Mouse (Mus musculus) cerebellum, adult 11-12 months (tissue): ENCODE measurements around the gene Plekhh2.
"Not testable (repeated sequence)": the region's sequence is repeated elsewhere in the genome, so short reads cannot be mapped to it uniquely, and the experiment has no call there.

Experiments
- DNase-seq: peaks from one replicate; pipeline ENCODE4 v3.0.0; 2022

Gene Plekhh2

DNA sequence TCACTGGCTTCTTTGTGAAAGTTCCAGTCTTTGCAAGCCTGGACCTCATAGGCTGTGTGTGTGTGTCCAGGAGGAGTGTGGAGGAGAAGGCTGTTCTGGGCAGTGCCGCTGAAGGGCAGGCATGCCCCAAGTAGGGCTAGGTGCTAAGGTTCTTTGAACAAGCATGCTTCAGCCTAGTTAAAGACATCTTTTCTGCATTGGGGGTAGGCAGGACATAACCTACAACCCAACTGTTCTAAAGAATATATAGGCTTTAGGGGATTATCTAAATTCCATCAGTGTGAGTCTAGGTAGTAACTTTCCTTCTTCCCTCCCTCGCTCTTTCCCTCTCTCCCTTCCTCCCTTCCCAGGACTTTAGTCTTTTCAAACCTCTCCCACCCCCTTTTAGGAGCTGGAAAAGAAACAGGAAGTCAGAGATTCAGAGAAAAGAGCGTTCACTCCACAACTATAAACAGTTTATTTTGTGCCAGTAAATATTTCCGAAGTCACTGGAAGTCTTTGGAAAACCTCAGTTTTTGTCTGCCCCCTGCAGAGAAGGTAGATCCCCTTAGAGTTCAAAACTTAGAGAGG is 906 bp downstream of the Plekhh2 start:
- DNase-seq: no peak

DNA sequence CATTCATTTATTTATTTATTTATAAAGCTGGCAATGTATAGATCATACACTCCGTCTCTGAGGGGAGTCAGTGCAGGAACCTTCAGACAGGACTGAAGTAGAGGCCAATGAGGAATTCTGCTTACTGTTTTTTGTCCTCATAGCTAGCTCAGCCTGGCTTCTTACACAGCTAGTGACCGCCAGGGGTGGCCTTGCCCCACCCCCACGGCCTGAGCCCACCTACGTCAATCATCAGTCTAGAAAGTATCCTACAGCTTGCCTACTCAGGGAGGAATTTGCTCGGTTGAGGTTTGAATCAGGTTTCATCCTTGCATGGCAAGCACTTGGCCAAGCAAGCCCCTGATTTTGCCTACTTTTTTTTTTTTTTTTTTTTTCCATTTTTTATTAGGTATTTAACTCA is 4.2 kb downstream of the Plekhh2 start:
- DNase-seq: no peak

DNA sequence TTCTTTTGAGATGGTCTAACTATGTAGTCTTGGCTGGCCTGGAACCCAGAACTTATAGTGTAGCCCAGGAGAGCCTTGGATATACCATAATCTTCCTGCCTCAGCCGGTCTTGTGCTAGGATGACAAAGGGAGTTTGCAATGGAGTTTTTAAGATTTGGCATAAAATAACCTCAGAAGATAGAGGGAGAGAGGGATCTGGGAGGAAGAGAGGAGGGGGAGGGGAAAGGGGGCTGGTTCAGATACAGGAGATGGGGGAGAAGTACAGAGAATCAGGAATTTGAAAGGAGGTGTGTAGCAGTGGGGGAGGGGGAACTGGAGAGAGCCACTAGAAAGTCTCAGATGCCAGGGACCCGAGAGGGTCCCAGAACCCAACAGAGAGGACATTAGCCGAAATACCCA is 7.7 kb downstream of the Plekhh2 start:
- DNase-seq: no peak

DNA sequence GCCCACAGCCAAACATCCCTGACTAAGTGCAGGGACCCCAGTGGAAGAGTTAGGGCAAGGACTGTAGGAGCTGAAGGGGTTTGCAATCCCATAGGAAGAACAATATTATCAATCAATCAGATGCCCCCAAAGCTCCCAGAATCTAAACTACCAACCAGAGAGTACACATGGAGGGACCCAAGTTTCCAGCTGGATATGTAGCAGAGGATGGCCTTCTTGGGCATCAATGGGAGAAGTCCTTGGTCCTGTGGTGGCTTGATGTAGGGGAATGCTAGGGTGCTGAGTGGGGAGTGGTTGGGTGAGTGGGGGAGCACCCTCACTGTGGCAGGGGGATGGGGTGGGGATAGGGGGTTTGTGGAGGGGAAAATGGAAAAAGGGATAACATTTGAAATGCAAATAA is 8.4 kb downstream of the Plekhh2 start:
- DNase-seq: no peak

DNA sequence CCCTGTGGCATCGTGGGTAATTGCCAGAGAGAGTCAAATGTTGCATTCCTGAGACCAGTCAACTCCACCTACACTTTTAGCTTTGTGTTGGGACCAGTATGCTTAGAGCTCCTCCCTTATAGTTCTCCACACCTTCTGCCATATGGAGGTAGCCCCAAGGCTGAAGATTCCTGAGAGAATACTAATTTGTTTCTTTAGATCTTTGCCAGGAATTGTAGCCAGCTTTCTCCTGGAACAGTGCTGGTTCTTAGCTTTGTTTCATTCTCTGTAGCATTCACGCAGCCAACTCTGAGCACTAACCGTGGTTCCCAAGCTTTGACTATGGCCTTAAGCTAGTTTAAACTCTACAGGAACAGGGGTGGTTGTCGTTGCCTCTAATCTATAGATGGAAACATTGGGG is 17.7 kb downstream of the Plekhh2 start:
- DNase-seq: no peak

DNA sequence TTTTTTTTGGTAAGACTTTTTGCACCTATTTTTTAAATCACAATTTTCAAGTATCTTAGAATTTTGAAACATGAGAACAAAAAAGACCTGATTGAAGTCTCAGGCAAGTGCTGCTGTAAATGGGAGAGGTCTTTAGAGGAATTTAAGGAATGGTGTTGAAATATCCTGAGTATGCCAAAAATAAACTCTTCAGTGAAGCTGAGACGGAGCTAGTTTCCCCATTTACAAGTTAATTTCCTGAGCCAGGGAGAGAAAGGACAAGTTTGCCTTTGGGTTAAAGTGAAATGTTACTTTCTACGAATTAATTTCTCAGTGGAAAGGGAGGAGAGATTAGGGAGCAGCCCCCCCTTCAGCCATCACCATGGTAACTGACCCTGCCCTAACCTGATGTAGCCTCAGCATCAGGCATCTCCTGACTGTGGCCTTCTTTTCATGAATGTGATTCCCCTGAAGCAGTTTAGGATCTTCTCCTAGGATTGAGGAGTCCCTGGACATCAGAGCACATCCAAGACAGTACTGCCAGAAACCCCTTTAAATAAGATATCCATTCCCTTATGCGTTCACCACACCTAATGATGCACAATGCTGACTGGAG is 18.6 kb downstream of the Plekhh2 start:
- DNase-seq: no peak

DNA sequence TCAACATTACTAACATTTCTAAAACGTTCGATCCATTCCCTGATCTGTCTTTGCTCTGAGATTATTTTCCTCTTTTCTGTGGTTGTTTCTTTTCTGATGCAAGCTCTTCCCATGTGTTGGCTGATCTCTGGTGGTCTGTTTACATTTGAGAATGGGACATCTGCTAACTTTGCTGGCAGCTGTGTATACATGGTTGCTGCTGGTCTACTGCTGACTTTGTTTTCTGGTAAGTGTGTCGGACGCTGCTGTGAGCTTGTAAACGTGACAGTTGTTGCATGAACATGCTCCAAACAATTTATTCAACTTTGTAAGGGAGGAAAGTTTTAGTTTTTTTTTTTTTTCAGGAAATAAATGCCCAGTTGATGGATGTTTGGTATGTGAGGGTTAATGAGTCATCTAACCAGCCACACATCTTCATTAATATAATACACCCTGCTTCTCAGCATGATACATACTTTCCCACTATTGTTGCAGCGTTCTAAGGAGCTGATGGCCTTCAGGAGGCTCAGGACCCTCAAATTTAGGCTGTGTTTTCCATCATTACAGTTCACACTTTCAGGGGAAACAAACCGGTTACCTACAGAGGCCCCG is 21.3 kb downstream of the Plekhh2 start:
- DNase-seq: no peak

DNA sequence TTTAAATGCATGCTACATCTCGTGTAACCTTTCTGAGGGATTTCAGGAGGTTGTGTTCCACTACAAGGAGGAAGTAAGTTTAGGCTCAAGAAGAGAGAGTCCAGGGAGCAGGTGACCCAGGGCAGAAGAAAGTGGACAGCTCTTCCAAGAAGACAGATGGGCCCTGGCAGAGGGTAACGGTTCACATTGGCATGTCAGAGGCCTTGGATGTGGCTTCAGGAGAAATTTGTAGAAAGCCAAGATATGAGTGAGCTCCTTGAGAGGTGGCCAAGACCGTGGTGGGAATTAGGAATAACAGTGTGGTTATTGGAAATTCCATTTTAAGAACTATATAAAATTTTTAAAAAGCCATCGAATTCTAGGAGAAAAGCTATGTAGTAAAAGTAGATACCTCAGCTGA is 22.1 kb downstream of the Plekhh2 start:
- no peak for DNase-seq

DNA sequence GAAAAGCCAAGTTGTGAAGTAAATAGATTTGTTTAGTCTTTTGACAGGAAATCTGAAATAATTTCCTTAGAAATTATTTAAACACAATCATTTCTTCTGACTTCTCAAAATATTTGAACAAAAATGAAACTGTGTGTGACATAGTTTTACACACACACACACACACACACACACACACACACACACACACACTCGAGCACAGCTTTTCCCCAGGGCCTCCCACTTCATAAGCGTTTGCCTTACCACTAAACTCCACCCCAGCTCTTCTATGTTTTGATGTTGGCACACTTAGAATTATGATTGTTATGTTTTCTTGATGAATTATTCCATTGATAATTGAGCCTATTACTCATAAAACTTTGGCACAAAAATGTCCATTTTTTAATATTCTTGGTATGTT is 22.9 kb downstream of the Plekhh2 start:
- no peak for DNase-seq

DNA sequence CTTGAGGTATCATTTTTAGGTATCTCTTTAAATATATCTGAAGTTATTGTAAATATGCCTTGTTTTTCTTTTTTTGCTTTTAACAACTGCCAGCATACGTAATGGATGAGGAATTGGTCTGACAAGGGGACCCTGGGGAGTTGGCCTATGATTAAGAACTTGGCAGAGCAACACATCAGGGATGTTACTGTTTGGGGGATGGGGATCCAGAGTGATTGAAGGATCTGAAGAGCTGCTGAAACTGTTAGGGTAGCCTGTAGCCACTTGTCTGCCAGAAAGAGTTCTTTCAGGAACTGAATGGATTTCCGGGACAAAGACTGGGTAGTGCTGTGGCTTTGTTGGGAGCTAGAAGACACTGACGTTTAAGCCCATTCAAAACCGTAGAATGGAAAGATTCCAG is 23.5 kb downstream of the Plekhh2 start:
- no peak for DNase-seq

DNA sequence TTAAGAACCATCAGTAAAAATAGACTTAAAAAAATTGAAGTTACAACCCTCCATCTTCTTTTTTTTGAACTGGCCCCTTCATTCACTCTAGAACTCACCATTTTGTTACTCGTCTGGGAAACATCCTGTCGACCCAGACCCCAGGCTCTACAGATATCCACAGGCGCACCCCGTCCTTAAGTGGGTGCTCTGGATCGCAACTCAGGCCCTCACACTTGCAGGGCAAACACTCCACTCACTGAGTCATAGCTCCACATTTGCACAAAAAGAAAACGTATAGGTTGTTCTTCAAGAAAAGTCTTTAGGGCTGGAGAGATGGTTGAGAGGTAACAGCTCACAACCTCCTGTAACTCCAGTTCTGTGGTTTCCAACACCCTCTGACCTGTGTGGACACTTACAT is 25.6 kb downstream of the Plekhh2 start:
- no peak for DNase-seq

DNA sequence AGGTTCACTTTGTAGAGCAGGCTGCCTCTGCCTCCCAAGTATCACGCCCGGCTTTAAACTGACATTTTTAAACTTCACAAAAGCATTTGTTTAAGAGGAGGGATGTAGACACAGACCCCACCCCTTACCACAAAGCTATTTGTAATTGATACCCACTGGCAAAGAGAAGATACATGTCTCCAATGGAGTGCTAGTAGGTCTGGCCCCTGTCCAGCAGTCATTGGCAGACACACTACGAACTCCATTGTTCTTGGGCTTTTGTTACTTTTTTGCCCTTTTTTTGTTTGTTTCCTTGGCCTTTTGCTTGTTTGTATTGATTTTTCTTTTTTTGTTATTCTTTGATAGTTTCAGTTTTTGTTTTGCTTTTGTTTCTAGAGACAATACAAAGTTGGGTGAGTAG is 26.3 kb downstream of the Plekhh2 start:
- DNase-seq: no peak

DNA sequence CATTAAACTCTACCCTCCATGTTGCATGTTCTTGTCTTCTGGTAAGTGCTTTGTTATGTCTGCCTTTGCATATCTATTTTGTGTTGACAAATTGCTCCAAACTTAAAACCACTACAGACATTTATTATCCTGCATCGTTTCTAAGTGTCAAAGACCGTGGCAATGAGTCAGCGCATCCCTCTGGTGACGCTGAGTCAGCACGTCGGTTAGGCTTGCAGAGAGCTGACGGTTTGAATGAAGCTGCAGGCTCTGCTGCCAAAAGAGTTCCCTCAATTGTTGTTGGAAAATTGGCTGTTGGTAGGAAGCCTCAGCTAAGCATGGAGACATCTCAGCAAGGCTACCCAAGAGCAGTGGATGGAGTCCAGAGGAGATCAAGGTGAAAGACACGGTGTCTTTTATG is 28.9 kb downstream of the Plekhh2 start:
- no peak for DNase-seq

DNA sequence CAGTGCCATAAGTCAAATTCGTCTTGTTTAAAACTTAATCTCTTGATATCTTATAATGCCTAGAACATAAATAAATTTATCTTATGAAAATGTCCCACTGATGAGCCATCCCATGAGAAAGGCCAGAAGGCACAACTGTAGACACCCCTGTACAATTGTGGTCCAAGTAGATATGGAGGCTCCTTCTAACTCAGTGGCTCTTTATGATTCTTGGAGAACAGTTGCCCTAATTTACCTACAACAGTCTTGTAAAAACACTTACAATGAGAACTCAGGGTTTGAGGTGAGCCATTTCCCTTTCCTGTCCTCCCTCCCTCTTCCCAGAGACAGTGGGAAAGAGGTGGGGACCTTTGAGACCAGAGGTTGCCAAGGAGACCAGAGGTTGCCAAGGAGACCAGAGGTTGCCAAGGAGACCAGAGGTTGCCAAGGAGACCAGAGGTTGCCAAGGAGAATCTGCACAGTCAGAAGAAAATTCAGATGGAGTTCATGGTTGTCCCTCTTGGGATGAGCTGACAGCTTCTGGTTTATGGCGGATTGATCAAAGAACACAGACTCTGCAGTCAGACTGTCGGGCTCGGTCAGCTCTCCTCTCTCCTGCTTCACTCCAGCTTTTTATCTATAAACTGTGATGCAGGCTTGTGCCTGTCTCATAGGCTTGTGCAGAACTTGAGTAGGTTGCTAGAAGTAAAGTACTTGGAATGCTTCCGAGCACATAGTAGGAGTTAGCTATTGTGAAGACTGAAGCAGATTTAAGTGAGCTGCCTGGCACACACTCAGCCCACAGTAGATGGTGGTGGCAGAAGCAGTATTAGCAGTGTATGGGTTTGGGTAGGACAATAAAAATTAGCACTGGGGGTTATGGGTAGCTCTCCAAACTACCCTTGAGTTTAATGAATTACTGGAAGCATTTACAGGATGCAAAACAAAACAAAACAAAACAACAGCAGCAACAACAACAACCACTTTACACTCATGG is 39.5 kb downstream of the Plekhh2 start:
- no peak for DNase-seq

DNA sequence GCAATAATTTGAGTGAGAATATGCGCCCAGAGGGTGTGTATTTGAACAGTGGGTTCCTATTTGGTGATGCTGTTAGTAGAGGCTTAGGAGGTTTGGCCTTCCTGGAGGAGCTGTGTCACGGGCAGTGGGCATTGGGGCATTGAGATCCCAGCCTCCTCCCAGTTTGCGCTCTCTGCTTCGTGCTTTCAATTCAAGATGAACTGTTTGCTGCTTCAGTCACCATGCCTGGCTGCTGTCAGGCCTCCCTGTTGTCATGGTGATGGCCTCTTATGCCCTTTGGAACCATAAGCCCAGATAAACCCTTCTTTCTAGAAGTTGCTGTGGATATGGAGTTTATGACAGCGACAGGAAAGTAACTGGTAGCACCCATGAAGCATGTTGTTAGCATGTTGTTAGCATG is 40.5 kb downstream of the Plekhh2 start:
- no peak for DNase-seq

DNA sequence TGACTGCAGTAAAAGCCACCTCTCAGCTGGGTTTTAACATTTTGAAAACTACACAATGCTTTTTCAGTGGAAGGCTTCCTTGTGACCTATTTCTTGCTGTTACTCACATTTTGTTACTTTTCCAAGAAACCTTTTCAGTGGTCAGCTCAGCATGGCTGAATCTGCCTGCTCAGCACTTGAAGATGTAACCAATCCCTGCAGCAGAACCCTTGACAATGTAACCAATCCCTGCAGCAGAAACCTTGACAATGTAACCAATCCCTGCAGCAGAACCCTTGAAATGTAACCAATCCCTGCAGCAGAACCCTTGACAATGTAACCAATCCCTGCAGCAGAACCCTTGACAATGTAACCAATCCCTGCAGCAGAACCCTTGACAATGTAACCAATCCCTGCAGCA is 52.6 kb downstream of the Plekhh2 start:
- DNase-seq: not testable (repeated sequence)

DNA sequence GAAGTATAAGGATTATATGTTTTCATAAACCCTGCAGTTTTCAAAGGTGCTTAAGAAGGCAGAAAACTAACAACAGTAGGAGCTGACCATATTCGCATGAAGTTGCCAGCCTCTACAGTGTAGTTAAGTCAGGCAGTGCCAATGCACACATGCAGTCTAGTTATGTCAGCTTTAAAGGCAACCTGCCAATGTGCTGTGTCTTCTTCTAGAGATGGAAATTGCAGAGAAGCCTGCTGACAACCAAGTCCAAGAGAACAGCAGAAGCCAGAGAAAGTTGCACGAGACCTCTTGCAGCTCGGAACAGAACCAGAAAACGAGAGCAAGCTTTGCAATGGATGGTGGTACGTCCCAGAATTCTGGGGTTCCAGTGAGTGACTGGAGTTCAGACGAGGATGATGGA is 54.1 kb downstream of the Plekhh2 start:
- no peak for DNase-seq

DNA sequence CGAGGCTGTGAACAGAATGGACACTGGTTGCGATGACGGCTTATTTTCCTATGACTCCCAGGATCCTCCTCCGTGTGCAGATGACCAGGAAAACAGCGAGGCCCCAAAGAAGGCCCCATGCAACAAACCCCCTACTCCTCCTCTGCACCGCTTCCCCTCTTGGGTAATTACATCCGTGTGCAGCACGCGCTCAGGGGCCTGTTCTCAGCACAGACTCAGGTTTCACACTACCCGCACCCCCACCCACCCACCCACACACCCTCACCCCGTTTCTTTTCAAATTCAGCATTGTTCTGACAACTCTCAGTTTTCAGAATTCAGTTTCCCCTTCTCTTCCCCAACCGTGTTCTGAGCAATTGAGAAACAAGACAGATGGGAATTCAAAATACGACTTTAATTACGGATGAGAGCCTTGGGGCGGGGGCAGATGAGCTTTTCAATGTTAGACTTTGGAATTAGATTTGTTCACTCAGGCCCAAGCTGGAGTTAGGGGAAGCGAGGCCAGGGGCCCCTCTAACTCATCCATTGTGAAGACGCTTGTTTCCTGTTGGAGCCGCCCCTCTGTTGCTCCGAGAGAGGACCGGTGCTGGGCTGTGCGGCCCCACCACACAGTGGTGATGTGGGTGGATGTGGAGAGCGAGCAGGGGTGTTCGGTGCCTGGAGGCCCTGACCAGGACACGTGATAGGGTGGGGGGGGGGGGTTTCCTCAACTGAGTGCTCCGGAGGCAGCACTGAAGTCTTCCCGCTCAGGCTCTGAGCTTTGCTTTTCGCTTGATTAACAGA is 55.3 kb downstream of the Plekhh2 start:
- DNase-seq: no peak

DNA sequence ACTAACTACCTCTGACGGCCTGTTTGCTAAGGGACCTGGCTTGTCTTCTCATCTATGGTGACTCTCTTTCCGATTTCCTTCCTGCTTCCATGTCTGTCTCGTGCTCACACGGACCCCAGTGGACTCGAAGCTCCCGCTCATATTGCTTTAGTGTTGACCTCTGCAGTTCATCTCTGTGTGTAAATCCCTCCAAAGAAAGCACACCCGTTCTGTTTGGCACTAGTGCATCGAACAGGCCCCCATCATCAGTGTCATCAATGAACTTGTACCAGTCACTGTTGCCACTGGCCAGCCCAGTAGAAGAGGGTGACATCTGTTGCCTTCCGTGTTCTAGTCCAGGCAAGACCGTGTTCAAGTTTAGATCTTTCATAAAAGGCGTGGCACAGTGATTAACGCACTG is 57.1 kb downstream of the Plekhh2 start:
- no peak for DNase-seq

DNA sequence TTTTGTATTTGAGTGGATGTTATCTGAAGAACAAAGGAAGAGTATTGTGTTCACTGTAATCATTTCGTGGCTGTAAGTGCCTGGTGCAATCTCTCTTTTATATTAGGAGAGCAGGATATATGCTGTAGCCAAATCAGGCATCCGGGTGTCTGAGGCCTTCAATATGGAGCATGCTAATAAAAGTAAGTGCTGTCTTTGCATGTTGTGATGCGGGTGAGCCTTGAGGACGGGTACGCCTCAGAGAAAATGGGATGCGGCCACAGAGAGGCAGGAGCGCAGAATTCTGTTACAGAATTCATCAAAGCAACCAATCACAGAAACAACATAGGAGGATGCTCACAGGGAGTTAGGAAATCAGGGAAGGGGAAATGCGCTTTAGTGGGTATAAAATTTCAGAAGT is 58.1 kb downstream of the Plekhh2 start:
- DNase-seq: no peak

DNA sequence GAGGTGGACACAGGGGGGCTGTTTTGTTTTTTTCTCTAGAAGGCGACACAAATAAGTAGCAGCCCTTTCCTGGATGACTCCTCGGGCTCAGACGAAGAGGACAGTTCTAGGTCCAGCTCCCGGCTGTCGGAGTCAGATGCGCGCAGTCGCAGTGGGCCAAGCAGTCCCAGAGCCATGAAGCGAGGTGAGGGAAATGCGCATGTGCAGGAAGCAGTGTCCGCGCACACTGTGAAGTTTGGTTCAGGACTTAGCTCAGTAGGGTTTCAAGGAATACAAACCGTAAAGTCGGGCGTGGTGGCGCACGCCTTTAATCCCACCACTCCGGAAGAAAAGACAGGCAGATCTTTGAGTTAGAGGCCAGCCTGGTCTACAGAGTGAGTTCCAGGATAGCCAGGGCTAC is 59.9 kb downstream of the Plekhh2 start:
- no peak for DNase-seq

DNA sequence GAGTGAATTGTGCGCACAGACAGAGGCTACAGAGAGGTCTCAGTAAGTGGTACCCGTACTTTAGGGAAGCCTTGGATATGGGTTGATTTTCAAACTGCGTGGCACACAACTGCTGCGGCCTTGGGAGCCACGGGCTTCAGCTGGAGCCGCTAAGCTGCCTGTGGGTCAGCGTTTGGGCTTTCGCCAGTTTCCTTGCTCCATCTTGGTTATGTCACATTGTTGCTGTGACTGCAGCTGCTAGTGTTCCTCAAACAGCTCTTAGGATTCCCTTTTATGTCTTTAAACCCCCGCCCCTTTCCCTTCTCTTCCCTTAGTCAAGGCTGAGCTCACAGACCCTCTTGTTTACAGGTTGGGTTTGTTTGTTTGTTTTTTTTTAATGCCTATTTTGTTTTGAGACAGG is 61.6 kb downstream of the Plekhh2 start:
- DNase-seq: no peak

DNA sequence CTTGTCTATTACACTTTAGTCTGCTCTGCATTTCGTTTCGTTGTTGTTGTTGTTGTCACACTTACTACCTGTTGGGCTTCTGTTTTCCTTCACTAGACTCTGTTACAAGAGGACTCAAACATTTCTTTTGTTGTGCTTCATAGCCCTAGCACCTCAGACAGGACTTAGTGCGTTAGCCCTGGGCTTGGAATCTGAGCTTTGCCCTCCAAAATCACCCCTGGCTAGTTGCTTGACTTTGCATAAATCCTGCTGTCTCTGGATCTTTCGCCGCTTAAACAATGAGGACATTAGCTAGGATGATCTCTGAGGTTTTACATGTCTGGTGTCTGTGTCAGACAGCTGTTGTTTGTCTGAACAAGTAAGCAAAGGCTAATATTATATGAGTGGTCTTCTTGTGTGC is 62.2 kb downstream of the Plekhh2 start:
- DNase-seq: no peak
